Mouse (Mus musculus): ENCODE data around the gene Cmah. TPM values are rescaled to one million over a fixed set of nuclear protein-coding genes. Genes with fewer than 3 reads are reported as not detected.
A peak's percentile ranks its signal among the peaks of the same experiment; 100 is the strongest.

Cmah gene
- total RNA-seq, 2 experiments from 2014 or later: 1.5 to 4.6 TPM

DNA sequence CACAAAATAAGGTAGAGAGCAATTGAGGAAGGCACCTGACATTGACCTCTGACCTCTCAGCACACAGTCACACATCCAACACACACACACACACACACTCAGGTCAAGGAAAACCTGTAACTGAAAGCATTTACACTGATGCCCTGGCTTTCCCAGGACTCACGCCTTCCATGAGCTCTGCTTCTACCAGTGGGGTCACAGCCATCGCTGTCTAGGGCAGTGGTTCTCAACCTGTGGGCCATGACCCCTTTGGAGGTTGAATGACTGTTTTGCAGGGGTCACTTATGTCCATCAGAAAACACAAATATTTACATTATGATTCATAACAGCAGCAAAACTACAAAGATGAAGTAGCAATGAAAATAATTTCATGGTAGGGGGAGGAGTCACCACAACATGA is 152.3 kb downstream of the Cmah start:
- no peak for DNase-seq (ENCODE audit: low spot score in 2 of 2)

DNA sequence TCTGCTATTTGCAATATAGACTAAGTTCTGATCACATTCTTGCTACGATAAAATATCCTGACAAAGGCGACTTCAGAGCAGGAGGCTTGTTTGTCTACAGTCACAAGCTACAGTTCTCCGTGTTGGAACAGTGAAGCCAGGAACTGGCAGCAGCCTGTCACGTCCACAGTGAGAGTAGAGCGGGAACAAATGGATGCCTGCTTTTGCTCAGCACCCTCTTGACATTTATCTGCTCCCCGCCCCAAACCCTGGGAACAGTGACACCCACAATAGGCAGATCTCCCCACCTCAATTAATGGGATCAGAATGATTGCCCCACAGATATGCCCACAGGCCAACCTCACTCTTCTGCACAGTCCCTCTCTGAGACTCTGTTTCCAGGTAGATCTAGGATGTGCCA is 153.6 kb downstream of the Cmah start:
- no peak for DNase-seq (ENCODE audit: low spot score in 2 of 2)

DNA sequence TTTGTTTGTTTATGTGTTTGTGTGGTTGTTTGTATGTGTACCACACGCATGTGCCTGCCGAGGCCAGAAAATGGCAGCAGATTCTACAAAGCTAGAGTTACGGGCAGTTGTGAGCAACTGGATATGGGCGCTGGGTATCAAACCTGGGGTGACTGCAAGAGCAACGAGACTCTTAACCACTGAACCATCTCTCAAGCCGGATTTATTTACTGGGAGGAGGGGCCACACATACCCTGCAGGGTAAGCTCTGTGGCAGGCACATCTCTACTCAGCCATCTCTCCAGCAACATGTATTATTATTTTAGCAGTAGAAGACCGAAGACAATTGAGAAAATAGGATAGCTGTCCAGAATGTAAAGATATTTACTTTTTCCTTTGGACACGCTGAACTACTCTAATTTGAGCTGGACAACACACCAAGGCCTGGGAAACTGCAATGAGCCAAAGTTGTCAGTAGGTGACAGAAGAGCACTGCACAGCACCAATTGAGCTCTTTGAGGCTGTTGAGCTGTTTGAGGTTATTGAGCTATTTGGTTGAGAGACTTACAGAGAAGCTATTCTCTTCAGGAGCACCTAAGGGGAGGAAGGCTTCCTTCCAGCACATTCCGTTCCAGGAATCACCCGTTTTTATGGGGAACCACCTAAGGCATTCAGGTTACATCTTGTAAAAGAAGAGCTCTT is 154.6 kb downstream of the Cmah start:
- DNase-seq (ENCODE audit: low spot score in 2 of 2): peak; percentile 24 to 31

DNA sequence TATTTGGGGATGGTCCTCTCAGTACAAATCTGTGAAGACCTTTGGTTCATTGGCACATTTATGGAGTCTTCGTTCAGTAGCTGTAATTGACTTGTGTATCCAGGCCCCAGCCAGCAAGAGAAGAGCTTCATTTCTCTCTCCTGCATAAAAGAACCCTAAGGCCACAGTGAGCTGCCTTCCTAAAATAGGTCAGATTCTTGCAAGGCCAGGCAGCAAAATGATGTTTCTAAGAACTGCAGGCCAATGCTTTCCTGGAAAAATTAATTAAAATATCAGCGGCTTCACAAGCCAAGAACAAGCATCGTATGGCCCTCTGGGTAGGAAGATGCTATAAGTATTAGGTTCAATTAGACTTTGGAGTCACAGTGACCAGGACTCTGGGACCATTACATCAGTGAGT is 156.5 kb downstream of the Cmah start:
- DNase-seq (ENCODE audit: low spot score in 2 of 2): peak in 1 of 2 experiments; percentile 11

DNA sequence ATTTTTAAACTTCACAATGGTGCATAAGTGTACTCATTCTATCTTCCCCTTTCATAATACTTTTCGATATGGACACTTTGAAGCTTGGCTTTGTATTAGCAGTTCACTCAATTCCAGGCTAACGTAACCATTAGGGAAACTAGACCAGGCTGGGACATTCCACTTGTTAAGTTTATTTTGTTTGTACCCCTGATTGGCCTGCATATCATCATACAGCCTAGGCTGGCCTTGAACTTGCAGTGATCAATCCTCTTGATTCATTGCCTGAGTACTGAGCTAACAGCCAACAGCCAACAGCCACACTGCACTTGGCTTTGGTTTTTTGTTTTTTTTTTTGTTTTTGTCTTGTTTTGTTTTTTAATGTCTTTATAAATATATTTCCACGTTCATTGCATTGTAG is 157.6 kb downstream of the Cmah start:
- no peak for DNase-seq (ENCODE audit: low spot score in 2 of 2)

DNA sequence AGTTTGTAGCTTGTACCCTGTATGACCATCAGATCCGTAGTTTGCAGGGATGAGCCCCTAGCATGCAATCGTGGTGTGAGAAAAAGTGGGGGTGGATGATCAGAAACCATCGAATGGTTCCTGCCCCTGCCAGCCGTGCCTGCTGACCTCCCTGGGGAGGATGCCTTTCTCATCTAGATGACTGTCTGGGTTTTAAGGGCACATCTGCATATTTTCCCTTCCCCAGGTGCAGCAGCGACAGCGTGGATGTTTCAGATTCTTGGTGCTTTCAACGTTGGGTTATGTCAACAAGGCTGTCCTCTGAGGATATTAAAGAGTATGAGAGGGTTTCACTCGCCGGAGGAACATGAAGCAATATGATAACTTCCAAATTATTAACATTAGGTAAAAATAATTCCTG is 158.8 kb downstream of the Cmah start:
- no peak for DNase-seq (ENCODE audit: low spot score in 2 of 2)

DNA sequence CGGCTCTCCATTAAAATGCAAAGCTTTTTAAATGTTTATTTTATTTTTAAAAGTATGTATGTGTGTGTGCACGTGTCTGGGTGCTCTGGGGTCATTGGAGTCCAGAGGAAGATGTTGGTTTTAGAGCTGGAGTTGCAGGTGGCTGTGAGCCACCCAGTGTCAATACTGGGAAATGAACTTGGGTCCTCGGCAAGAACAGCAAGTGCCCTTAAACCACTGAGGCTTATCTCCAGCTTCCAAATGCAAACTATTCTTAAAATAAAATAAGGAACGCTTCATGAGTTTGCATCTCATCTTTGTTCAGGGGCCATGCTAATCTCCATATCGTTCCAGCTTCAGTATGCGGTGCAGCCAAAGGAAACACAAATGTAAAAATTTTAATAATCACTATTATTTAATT is 159.2 kb downstream of the Cmah start:
- DNase-seq (ENCODE audit: low spot score in 2 of 2): no peak

DNA sequence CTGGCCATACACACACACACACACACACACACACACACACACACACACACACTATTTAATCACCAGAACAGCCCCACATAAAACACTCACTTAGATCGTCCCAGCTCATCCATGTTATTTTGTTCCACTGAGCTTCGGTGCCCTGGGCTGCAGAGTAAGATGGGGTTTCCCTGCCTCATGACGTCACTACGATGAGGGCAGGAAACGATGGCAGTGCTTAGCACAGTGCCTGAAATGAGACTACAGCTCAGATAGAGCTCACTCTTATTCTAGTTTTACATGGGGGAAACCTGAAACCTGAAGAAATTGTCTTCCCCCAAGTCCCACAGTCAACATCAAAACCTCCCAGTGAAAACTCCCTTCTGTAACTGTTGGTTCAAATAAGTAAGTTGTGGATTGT is 159.9 kb downstream of the Cmah start:
- DNase-seq (ENCODE audit: low spot score in 2 of 2): no peak

DNA sequence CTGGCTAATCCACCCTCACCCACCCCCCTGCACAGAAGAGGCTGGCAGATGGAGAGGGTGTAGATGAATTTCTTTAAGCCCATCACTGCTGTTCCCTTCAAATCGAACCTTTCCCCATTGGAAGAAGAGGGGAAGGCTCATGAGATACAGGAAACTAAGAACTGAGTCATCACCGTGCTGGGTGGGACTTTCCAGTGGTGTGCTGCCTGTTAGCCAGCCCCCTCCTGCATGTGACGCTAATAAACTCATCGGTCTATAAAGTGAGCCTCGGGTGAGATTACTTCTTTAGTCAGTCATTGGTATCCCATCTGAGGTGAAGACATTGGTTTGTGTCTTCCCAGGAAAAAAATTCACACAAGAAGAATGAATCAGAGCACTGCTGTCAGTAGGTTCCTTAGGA is 160.3 kb downstream of the Cmah start:
- no peak for DNase-seq (ENCODE audit: low spot score in 2 of 2)

DNA sequence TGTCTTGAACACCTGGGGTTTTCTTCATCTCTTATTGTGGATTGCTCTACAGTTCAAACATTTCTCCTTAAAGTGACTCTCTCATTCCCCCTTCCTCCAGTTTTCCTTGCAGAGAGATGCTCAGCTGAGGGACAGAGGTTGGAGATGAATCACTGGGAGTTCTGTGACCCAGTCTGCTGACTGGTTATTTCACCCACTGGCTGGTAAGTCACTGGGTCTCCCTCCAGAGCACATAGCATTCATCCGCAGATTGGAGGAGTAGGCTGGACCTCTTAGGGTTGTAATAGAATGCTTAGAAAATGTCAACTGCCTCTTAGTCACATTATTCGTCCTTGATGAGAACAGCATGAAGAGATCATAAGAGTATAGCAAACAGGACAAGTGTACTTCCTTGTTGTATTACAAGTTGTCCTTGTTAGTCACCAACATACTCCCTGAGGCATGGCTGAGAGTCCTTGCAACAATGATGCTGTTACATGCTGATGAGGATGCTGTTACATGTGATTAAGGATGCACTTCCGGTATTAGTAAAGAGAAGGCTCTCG is 161.4 kb downstream of the Cmah start:
- no peak for DNase-seq (ENCODE audit: low spot score in 2 of 2)

DNA sequence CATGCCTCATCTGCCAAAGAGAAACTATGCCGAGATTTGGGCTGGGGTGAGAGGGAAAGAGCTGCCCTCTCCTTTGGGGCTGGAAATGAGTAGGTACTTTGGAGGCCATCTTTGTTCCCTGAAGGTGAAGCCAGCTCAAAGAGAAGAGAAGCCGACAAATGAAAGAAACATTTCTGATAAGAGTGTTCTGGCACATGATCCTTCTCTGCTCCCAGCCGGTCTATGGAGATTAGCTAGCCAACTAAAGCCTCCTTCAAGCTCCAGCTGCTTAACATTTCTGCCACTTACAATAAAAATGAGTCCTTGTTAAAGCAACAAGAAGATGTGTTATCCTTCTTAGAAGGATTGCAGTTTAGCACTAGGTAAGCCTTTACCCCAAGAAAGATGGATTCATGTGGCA is 162.3 kb downstream of the Cmah start:
- no peak for DNase-seq (ENCODE audit: low spot score in 2 of 2)

DNA sequence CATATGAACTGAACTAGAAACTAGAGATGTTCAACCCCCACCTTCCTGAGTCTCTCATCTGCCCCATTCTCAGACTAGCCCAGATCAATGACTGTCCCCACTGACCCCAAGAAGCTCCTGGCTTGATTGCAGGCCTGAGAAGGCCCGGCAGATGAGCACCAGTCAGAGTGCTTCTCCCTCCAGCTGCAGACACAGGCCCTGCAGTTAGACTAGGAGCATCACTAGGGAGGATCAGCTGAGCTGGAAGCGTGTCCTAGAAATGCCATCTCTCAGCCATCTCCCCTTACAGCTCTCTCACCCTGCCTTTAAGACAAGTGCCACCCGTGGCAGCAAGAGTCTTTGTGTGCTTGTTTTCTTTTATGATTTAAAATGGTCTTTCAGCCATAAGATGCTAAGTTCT is 162.8 kb downstream of the Cmah start:
- no peak for DNase-seq (ENCODE audit: low spot score in 2 of 2)

DNA sequence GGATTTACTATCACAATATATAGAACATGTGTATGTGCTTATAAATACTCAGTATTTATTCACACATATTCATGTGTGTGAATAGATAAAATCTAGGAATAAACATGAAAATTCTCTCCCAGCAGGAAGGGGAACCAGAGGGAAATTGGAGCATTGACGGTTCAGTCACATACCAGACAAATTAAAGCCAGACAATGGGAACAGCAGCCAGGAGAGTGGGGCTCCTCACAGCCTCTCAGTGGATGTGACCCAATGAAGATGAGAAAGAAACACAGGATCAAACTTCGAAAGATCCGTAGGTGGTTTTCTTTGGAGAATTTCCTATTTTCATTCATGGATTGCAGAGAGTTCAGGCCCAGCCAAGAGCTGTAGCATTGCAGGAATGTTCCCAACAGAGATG is 163.9 kb downstream of the Cmah start:
- no peak for DNase-seq (ENCODE audit: low spot score in 2 of 2)

DNA sequence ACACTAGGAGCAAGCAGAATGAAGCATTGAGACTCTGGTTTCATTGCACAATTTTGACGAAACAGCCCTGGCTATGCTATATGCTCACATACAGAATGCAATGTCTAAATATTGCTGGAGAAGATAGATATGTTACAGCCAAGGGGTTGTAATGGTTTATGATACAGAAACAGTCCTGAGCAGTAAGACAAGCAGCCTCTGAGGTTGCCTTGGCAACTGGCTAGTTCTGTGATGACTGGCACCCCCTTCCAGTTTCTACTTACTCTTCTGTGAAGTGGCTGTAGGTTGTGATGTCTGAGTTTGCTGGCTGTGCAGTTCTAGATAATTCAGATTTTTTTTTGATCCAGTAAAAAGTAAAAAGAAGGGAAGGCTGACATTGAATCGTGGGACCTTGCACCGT is 166.6 kb downstream of the Cmah start:
- no peak for DNase-seq (ENCODE audit: low spot score in 2 of 2)

DNA sequence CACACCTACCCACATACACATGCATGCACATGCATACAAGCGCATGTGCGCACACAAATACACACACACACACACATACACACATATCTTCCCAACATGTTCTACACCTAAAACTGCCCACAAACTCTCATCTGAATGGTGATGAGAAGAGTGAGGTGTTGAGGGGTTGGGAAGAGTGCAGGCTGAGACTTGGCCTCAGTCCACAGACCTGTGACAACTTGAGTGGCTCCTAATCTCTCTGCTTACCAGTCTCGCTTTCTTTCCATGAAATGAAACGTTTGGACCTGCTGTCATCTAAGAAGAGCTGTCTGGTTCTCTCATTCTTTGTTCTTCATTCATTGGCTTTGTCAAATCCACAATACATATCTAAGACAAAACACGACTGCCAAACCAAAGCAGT is 169.1 kb downstream of the Cmah start:
- DNase-seq (ENCODE audit: low spot score in 2 of 2): no peak

DNA sequence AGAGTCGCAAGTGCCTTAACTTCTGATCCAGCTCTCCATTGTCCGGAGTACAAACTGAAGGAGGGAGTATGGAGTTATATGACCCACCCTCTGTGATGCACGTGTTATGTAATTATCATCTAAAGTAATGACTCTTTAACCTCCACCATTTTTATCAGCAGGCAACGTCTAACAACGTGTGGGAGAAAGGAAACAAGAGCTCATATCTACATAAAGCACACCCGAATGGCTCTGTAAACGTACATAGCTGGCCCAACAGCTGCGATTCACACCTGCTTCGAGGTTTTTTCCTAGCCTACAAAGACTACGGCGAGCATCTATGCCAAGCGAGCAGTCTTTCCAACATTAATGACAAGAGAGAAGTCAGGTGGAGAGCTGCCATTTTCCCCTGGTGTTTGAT is 169.8 kb downstream of the Cmah start:
- no peak for DNase-seq (ENCODE audit: low spot score in 2 of 2)

DNA sequence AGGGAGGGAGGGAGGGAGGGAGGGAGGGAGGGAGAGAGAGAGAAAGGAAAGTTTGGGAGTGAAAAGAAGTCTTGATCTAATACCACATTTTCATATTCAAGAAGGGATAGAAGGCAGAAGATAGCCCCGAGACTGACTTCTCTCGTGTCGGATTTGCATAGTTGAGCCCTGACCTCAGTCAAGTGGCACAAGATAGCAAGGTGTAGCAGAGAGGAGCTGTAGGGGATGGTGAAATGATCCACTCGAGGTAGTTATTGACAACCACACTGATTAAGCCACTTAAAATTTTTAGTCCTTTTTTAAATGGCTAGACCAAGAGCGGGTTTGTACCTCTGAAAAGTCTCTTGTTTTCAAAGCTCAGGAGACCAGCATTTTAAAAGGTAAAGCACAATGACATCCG is 171.1 kb downstream of the Cmah start:
- DNase-seq (ENCODE audit: low spot score in 2 of 2): no peak

DNA sequence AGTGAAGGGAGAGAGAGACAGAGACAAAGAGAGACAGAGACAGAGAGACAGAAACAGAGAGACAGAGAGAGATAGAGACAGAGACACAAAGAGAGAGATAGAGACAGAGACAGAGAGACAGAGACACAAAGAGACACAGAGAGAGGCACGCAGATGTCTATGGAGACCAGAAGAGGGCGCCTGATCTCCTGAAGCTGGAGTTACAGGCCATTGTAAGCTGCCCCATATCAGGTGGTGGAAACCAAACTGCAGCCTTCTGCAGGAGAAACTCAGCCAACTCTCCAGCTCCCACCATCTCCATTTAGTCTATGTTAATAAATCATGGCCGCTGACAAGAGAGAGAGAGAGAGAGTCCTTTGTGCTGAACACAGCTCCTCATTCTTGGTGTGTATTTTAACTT is 172.3 kb downstream of the Cmah start:
- no peak for DNase-seq (ENCODE audit: low spot score in 2 of 2)

DNA sequence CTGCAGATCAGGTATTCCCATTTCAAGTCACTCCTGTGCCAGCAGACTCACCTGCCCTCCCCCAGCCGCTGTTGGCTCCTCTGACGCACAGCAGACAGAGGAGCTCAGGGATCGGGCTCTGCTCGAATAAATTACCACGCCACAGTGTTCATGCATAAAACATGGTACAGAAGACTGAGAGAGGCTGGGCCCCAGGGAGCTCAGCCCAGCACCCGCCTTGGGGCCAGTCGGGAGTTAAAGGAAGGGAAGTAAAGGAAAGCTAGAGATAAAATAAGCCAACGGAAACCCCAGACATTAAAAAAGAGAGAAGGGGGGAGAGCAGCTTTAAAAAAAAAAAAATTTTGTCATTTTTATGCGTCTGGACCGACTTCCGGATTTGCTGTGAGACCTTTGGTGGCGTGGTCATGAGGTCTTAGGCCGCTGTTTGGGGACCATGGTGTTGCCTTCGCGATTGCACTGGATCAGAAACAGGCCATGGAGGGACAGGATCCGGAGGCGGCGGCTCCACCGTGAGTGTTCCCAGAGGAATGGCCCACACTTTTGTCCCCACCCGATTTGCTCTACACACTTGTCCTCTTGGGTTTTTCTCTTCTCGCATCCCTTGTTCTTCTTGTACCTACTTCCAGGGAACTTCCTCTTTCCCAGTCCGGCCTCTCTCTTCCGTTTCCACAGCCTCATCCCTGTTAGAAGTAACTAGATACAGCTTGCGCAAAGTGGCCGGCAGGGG is 174.1 kb downstream of the Cmah start:
- DNase-seq (ENCODE audit: low spot score in 2 of 2): no peak

DNA sequence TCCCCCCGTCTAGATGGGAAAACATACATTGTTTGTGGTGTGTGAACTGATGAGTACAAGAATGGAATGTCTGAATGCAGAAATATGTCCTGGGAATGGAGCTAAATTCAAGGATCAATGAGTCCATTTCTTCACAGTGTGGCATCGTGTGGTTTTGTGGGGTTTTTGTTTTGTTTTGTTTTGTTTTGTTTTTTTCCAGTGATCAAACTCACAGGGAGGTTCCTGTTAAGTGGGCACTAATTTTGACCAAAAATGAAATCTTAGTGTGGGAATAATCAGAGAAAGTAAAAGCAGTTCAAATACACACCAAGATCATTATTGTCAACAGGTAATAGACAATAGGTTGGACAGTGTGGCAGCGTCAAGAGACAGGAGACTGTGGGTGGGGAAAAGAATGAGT is 174.7 kb downstream of the Cmah start:
- DNase-seq (ENCODE audit: low spot score in 2 of 2): no peak

DNA sequence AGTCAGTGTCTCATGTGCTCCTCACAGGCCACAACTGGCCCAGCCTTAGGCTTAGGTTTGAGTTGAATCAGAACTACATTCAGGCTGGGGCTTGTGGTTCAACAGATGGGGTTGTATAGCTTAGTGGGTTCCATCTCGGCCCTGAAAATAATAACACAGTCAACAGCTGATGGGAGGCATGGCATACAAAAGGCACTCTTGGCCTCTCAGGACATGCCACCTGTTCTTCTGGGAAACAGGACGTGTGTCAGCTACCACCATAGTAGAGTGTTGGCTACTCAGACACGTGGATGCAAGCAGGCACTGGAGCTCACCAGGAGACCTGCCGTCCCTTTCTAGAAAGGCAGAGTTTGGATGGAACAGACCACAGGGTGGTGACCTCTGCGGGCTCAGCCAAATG is 178.6 kb downstream of the Cmah start:
- no peak for DNase-seq (ENCODE audit: low spot score in 2 of 2)

DNA sequence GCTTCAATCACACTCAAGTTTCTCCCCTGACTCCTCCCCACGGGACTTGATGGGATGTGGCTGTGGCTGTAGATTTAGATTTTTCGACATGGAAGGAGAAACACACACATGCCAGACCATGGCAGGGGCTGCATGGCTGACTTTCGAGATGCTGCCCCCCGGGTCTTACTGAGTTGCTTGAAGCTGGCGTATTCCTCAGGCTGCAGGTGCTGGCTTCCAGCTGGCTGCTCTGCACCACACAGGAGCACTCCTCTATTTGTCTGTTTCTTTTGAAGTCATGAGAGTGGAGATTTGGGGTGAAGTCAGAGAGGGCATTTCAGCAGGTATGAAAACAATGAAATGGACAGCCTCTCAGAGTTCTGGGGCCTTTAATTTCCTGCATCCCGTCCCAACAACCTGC is 180.0 kb downstream of the Cmah start:
- no peak for DNase-seq (ENCODE audit: low spot score in 2 of 2)

DNA sequence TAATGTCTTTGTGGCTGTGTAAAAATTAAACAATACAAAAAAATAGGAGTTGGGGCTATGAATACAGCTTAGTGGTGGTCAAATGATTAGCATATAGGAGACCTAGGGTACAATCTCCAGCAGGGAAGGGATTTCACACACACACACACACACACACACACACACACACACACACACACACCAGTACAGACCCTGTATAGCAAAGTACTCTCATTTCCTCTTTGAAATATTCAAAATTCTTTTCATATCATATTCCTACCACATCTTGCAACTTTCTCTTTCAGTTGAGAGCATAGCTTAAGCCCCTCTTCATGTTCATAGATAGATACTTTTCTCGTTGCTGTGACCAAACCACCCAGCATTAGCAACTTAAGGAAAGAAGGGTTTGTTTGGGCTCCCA is 181.7 kb downstream of the Cmah start:
- DNase-seq (ENCODE audit: low spot score in 2 of 2): no peak
